Mouse (Mus musculus) ES-CJ7 (cell line): Measurements from ENCODE around the gene Ifitm1.
"Not testable (repeated sequence)": the region's sequence is repeated elsewhere in the genome, so short reads cannot be mapped to it uniquely, and the experiment has no call there.

Experiments used
- DNase-seq: peaks from one replicate; pipeline ENCODE4 v3.0.0; 2011; ENCODE audit warnings: low read depth, low spot score

The Ifitm1 gene

GRCm38 (mm10) chr7:141011238-141011770 is 44.3 kb downstream of the Ifitm1 start:
- DNase-seq = no peak

- no peak for DNase-seq
Measured at GRCm38 (mm10) chr7:141016707-141017697, 50.0 kb downstream of the Ifitm1 start.

GRCm38 (mm10) chr7:141017824-141018223 is 50.8 kb downstream of the Ifitm1 start, which contains the start of gene Ifitm6:
Gene Ifitm6, minus strand, starts transcription at chr7:141017924.
- not testable (repeated sequence) for DNase-seq

DNA sequence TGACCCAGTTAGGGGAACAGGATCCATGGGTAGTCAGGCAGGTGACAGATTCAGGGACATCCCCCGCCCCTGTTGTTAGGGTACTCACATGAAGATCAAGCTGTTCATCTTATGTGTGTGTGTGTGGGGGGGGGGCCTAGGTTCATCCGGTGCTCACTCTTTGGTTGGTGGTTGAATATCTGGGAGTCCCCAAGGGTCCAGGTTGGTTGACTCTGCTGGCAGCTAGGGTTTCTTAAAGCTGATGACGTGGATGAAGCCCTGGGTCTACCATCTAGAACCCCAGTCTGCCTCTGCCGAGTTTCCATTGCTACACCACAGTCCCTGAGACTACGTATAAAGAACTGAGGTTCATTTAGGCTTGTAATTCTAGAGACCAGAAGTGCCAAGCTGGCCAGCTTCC is 52.0 kb downstream of the Ifitm1 start:
- no peak for DNase-seq
